In genomic region chr10:90535370-90535769, GRCm38 (mm10) we compare ENCODE assay signal across 15 mouse cellular contexts.
"Had no signal": no experiment of that assay in that cellular context is flagged by ENCODE, and none has a peak within 500 bp of the region (broad histone marks: within the 10 kb centered on the region; RNA-seq: fewer than 3 reads in every experiment).

No protein-coding gene starts in this region.

- H3K4me3 ChIP-seq: neural tube, embryonic 15.5 days; stomach, embryonic 15.5 days had no signal

- H3K27ac ChIP-seq: neural tube, embryonic 15.5 days; stomach, embryonic 15.5 days; stomach, postnatal 0 days had no signal

- H3K4me2 ChIP-seq: neural tube, embryonic 15.5 days; stomach, embryonic 15.5 days had no signal

- H3K36me3 ChIP-seq: neural tube, embryonic 15.5 days; stomach, embryonic 15.5 days had no signal

- H3K27me3 ChIP-seq: neural tube, embryonic 15.5 days; stomach, embryonic 15.5 days had no signal

- H3K9me3 ChIP-seq: neural tube, embryonic 15.5 days; stomach, embryonic 15.5 days had no signal

- H3K9ac ChIP-seq: neural tube, embryonic 15.5 days; stomach, embryonic 15.5 days had no signal

- H3K4me1 ChIP-seq: neural tube, embryonic 15.5 days; stomach, embryonic 15.5 days had no signal

- DNase-seq: retina, postnatal 1 day; right cerebral cortex, adult 18-20 months; right cerebral cortex, postnatal 14 days; right cerebral cortex, postnatal 25 days; right cerebral cortex, postnatal 4 days; spleen, adult 18-20 months; thymus, adult 18-20 months; thymus, adult 2 months; thymus, postnatal 14 days; thymus, postnatal 25 days; thymus, postnatal 36 days; thymus, postnatal 4 days had no signal
